Mouse (Mus musculus) inflammation-experienced regulatory T-cells, adult 6 months (primary cell): ENCODE data around the gene Gm9508. TPM values are rescaled to one million over a fixed set of nuclear protein-coding genes. Genes with fewer than 3 reads are reported as not detected.
"Not testable (repeated sequence)": the region's sequence is repeated elsewhere in the genome, so short reads cannot be mapped to it uniquely, and the experiment has no call there.

Experiments used
- ATAC-seq: one replicate; pipeline ENCODE4 v1.8.0; 2017
- polyA plus RNA-seq, 3 experiments: library from polyadenylated mRNA; unstranded; fragments of 100-300 nt; shearing (Covaris generic); gene quantifications; one replicate each; pipeline ENCODE4 v1.2.1; 2017

The Gm9508 gene
- not detected for polyA plus RNA-seq

DNA sequence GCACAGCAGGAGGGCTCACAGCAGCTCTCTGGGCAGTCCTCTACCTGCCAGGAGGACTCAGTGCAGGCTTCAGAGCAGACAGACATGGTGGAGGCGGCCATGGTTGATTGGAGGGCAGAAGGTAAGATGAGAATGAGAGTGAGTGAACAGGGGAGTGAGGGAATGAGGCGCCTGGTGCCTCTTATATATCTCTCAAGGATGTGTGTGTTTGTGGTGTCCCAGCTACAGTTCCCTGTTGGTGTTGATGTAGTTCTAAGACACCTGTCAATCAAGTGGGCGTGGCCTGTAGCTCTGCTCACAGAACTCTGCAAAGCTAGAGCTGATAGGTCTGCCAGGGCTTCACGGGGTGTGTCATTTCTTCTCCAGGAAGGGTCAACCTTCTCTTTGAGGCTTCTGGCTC lies at the start of gene Gm9508:
Gene Gm9508 (minus strand): TSS at position 101 of the 400 bp plus-strand sequence.
- ATAC-seq: no peak

DNA sequence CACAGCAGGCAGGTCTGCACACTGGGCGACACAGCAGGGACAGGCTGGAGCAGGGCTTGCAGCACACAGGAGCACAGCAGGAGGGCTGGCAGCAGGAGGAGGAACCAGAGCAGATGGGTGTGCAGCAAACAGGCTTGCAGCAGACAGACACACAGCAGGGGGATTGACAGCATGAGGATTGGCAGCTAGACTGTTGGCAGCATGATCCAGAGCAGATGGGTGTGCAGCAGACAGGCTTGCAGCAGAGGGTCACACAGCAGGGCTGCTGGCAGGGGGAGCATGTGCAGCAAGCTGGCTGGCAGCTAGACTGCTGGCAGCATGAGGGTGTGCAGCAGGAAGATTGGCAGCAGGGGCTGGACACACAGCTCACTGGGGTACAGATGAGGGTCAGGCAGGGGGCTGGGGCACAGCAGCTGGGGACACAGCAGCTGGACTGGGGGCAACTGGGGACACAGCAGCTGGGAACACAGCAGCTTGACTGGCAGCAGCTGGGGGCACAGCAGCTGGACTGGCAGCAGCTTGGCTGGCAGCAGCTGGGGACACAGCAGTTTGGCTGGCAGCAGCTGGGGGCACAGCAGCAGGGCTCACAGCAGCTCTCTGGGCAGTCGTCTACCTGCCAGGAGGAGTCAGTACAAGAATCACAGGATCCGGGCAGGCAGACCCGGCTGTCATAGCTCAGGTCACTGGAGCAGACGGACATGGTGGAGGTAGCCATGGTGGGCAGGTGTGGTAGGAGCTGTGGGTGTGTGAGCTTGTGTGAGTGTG lies 45.1 kb upstream of the Gm9508 start, which contains the start of gene Gm18596:
Gene Gm18596 (minus strand): TSS at position 715 of the 765 bp plus-strand sequence.
- not testable (repeated sequence) for ATAC-seq

DNA sequence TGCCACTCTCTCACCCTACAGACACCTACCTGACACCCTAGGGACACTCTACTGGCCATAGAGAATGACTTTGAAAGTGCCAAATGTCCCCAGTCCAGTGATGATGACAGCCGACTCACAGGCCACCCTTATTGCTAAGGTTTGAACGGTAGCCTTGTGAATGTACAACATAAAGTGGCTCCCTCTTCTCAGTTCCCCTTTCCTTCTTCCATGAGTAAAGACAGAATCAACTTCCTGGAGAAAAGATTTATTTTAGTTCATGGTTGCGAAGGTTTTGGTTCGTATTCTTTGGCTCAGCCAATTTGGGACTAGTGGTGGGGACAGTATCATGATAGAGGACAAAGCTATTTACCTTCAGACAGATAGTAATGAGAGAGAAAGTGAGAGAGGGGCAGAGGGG lies 41.9 kb upstream of the Gm9508 start:
- ATAC-seq: no peak

DNA sequence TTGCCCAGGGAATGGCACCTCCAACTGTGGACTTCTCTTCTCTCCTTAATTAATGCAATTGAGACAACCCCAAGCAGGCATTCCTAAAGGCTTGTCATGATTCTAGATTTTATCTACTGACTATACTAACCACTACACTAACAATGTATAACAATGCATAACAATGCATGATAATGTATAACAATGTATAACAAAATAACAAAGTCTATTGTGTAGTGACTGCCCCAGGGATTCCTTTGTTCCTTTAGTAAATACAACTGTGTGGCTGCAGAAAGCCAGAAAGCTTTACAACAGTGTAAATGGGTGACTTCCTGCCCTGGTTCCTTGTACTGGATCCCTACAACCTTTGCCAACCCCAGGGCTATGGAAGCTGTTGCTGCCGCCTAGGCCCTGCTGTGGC lies 38.9 kb upstream of the Gm9508 start:
- ATAC-seq: no peak

DNA sequence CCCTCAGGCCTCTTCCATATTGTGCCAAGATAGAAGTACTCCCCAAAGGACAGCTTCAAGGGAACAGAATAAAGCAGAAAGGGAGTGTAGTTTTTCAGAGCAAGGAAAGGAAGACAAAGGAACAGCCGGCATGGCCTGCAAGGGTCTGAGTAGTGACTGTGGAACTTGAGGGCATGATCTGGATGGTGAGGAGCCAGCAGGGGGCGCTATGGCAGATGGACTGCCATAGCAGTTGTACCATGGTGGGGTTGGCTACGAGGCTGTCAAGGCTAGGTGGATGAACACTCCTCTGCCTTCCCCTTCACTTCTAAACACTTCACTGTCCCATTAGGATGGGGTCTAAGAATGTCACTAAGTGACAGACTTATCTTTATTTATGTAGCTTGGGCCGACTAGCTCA lies 32.2 kb upstream of the Gm9508 start:
- no peak for ATAC-seq

GRCm38 (mm10) chr10:77728280-77728679 lies 31.2 kb upstream of the Gm9508 start:
- no peak for ATAC-seq

- ATAC-seq: no peak
These were observed 29.2 kb upstream of the Gm9508 start, which contains the start of gene Gm10100 for GRCm38 (mm10) chr10:77726186-77726585. Gene Gm10100, plus strand, starts transcription at chr10:77726486.

GRCm38 (mm10) chr10:77724855-77725254 lies 27.8 kb upstream of the Gm9508 start:
- ATAC-seq: no peak

- ATAC-seq: not testable (repeated sequence)
These were observed 23.3 kb upstream of the Gm9508 start, which contains the start of gene Krtap12-1 for GRCm38 (mm10) chr10:77720299-77720698. Gene Krtap12-1, plus strand, starts transcription at chr10:77720599.

DNA sequence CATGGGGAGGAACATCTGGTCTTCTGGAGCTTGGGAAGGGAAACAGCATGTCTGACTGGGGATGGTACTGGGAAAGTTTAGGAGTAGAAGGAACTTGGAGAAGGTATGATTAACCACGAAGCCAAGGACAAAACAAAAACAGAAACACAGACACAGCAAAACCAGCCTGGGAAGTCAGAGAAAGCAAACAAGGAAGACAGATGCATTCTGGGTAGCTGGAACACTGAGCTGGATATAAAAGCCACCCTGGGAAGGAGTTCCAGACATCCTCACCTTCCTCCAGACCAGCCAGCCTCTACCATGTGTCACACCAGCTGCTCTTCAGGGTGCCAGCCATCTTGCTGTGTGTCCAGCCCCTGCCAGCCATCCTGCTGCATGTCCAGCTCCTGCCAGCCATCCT lies 18.5 kb upstream of the Gm9508 start, which contains the start of gene Gm10142:
Gene Gm10142 (plus strand): TSS at position 301 of the 400 bp plus-strand sequence.
- no peak for ATAC-seq

DNA sequence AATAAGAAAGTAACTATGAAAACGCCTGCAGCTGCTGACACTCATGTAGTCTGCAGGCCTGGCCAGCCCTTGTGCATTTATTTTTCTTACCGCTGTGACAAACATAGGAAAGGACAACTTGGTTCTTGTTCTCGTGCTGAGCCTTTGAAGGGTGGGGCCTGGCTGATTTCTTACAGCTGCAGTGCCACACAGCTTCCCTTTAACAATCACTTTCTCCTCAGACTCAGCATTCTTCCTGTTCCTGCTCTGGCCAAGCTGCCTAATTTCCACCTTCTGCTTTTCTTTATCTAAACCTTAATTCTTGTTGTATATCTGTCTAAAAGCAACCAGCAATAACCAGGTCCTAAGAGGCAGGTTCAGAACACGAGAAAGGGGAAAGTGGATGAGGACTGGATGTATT lies 16.7 kb upstream of the Gm9508 start:
- ATAC-seq: no peak

GRCm38 (mm10) chr10:77711157-77711556 lies 14.1 kb upstream of the Gm9508 start, which contains the start of gene Gm10024:
Gene Gm10024, plus strand, starts transcription at chr10:77711457.
- ATAC-seq: not testable (repeated sequence)

- no peak for ATAC-seq
These were observed 12.8 kb upstream of the Gm9508 start for GRCm38 (mm10) chr10:77709831-77710230.

- ATAC-seq: no peak
These were observed 9.3 kb upstream of the Gm9508 start, which contains the start of gene Gm10272 for GRCm38 (mm10) chr10:77706326-77706725. Gene Gm10272, plus strand, starts transcription at chr10:77706626.

GRCm38 (mm10) chr10:77690356-77690807 lies 6.7 kb downstream of the Gm9508 start, which contains the start of gene Gm19402:
Gene Gm19402, minus strand, starts transcription at chr10:77690757.
- not testable (repeated sequence) for ATAC-seq

DNA sequence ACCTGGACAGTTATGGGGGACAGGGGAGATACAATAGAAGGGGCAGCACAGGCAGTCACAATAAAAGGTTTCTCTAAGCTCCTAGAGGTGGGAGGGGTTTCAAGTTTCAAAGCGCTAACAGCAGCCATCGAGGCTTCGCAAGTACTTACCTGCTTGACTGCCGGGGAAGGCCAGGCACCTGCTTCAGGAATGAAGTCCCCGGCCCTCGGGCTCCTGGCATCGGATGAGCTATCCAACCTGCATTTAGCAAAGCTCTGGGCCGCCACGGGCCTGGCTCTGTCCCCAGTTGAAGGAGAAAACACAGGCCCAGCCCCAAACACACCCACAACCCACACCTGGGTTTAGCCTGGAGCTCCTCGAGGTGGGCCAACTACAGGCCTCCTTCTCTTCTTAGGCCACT lies 10.0 kb downstream of the Gm9508 start:
- no peak for ATAC-seq

- ATAC-seq: no peak
These were observed 11.0 kb downstream of the Gm9508 start, which contains the start of gene Tspear for GRCm38 (mm10) chr10:77685895-77686664. Gene Tspear, plus strand, starts transcription at chr10:77686569.

- ATAC-seq: no peak
These were observed 12.9 kb downstream of the Gm9508 start for GRCm38 (mm10) chr10:77684181-77684580.

- no peak for ATAC-seq
These were observed 14.0 kb downstream of the Gm9508 start for GRCm38 (mm10) chr10:77682994-77683393.

DNA sequence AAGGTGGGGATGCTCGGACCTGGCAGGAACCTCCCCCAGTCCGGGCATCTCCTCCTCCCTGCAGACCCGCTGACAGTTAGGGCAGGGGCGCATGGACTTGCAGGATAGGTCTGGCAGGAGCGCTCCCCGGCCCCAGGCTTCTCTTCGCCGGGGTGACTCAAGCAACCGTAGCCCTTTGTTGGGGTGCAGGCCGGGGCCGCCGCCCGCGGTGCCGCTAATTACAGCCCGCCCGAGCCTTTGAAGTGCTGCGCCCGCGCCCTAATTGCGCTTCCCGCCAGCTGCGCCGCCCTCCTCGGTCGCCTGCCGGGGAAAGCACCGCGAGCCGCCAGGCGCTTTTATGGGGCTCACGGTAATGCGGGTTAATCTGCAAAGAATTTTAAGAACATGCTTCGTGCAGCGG lies 19.5 kb downstream of the Gm9508 start:
- no peak for ATAC-seq

DNA sequence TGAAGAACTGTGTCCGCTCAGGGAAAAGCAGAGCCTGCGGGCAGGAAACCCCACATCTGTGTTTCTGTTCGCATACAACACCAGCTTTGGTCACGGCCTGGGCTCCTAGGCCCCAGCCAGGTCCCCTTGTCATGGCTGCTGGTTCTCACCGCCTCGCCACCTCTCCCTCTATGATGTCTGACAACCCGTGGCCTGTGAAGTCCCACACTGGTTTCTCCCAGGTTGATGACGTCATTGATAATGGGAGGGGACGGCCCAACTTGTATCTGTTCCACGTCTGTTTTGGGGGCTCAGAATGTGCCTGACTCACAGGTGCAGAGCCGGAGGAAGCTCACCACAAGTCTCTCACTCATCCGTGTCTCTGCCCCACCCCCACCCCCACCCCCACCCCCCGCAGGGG lies 23.3 kb downstream of the Gm9508 start:
- ATAC-seq: no peak

DNA sequence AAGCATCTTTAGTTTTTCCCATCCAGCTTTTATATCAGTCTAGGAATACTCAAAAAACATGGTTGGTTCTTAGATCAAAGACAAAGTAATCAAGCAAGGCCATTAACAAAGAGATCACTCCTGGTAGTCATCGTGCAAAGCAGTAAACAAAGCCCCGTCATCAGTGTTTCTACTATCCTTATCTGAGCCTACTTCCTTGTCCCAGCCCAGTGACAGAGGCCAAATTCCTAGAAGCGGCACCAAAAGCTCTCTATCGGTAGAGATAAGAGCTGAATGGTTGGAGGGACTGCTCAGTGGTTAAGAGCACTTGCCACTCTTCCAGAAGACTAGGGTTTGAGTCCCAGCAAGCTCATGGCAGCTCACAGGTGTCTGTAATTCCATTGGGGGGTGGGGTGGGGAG lies 25.5 kb downstream of the Gm9508 start:
- no peak for ATAC-seq

GRCm38 (mm10) chr10:77670710-77671109 lies 26.3 kb downstream of the Gm9508 start:
- no peak for ATAC-seq
